Mouse (Mus musculus) heart, postnatal 0 days (tissue): ENCODE measurements around the gene Lemd1. TPM values are rescaled to one million over a fixed set of nuclear protein-coding genes. Genes with fewer than 3 reads are reported as not detected.
A peak's percentile ranks its signal among the peaks of the same experiment; 100 is the strongest.

ENCODE experiments used
- ATAC-seq: fragments of 200-750 bp; cut with Nextera tagmentation; 2 replicates; pipeline ENCODE4 v1.8.0; 2017; ENCODE audit warnings: low read depth, moderate number of reproducible peaks, moderate library complexity; ENCODE audit not compliant: insufficient read depth
- DNase-seq: peaks from one replicate; pipeline ENCODE4 v3.0.0-alpha.2; 2016; ENCODE audit warnings: low spot score
- H3K27ac ChIP-seq: fragments of 300-500 bp; sonication (generic); 2 replicates; pipeline ENCODE4 v1.5.1; 2014; ENCODE audit warnings: low read depth, mild to moderate bottlenecking
- H3K27me3 ChIP-seq: fragments of 300-500 bp; sonication (generic); 2 replicates; pipeline ENCODE4 v1.6.1; 2014; ENCODE audit warnings: low read length, mixed read lengths; ENCODE audit not compliant: control insufficient read depth, insufficient read depth
- H3K36me3 ChIP-seq: fragments of 300-500 bp; sonication (generic); replicated peaks from 2 replicates; pipeline ENCODE4 v1.6.1; 2014; ENCODE audit warnings: low read length, mixed read lengths; ENCODE audit not compliant: control insufficient read depth, insufficient read depth
- H3K4me1 ChIP-seq: fragments of 300-500 bp; sonication (generic); 2 replicates; pipeline ENCODE4 v1.6.1; 2014; ENCODE audit warnings: antibody characterized with exemption; ENCODE audit not compliant: control insufficient read depth, insufficient read depth
- H3K4me2 ChIP-seq: fragments of 300-500 bp; sonication (generic); 2 replicates; pipeline ENCODE4 v1.6.1; 2014; ENCODE audit warnings: low read depth, mild to moderate bottlenecking, low read length, moderate library complexity
- H3K4me3 ChIP-seq: fragments of 300-500 bp; sonication (generic); 2 replicates; pipeline ENCODE4 v1.5.1; 2014; ENCODE audit warnings: low read depth, low read length
- H3K9ac ChIP-seq: fragments of 300-500 bp; sonication (generic); replicated peaks from 2 replicates; pipeline ENCODE4 v1.6.1; 2014; ENCODE audit warnings: low read depth, low read length, mixed read lengths
- H3K9me3 ChIP-seq: fragments of 300-500 bp; sonication (generic); replicated peaks from 2 replicates; pipeline ENCODE4 v1.6.1; 2016; ENCODE audit warnings: low read length; ENCODE audit not compliant: control insufficient read depth
- CTCF ChIP-seq: IDR thresholded peaks from 2 replicates; pipeline ENCODE4 v1.5.1; 2016; ENCODE audit warnings: antibody characterized with exemption, control low read depth, low read depth
- EP300 ChIP-seq: IDR thresholded peaks from 2 replicates; pipeline ENCODE4 v1.6.1; 2016; ENCODE audit warnings: antibody characterized with exemption, low read depth
- WGBS: fragments of 180-500 bp; shearing (Covaris S2); extraction: QIAGEN DNeasy Blood & Tissue Kit; methylation state at CpG from one replicate; pipeline ENCODE4 v1.1.7; 2014; 5-methylcytosine and 5-hydroxymethylcytosine counted together
- polyA plus RNA-seq: library from polyadenylated mRNA; unstranded; fragments of >200 nt; fragmentation: Nextera tagmentation; extraction: Ambion mirVana; gene quantifications from 2 replicates; pipeline ENCODE4 v1.2.1, GENCODE M21; 2015
- total RNA-seq: library from RNA; depleted of rRNA; stranded (reverse); fragments of >200 nt; gene quantifications from 2 replicates; pipeline ENCODE4 v1.2.3, GENCODE M21; 2014; ENCODE audit warnings: low replicate concordance

Lemd1 gene
- total and polyA plus RNA-seq, 2 experiments from 2014 or later, result not detected

DNA sequence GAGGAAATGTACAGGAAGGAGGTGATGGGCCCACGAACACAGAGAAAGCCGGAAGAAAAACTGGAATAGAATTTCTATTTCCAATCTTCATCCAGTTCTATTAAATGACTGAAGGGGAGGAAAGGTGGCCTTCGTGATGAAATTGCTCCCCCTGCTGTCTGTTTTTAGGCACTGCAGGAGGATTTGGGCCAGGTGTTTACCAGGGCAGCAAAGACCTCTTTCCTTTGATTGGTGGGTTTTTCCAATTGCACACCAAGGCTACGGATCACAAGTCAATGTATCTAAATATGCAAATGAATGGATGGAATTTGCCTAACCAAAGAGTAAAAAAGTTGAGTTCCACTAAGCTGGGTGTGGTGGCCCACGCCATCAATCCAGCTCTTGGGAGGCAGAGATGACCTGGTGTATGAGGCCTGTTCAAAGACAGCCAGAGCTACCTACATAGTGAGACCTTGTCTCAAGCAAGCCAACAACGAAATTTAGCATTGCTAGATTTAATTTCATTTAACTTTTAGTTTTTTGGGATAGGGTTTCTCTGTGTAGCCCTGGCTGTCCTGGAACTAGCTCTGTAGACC, 46.4 kb downstream of the Lemd1 start:
- Histone ChIP-seq H3K36me3 (no peaks in the 10 kb centered on the region), H3K4me3 (no peak overlapping the region), H3K4me2 (no peak overlapping the region), H3K27me3 (peaks cover 29% of the 10 kb centered on the region; the same call in 1 of the 2 replicates), H3K9ac (no peak overlapping the region), H3K27ac (no peak overlapping the region), H3K9me3 (no peaks in the 10 kb centered on the region), H3K4me1 (no peaks in the 10 kb centered on the region)
- ATAC-seq, result no peak
- TF ChIP-seq EP300, result no peak
- TF ChIP-seq CTCF, result peak; percentile 88
- DNase-seq, result peak; percentile 57
- WGBS, result 17% methylated on average over 6 of the region's 6 CpGs

DNA sequence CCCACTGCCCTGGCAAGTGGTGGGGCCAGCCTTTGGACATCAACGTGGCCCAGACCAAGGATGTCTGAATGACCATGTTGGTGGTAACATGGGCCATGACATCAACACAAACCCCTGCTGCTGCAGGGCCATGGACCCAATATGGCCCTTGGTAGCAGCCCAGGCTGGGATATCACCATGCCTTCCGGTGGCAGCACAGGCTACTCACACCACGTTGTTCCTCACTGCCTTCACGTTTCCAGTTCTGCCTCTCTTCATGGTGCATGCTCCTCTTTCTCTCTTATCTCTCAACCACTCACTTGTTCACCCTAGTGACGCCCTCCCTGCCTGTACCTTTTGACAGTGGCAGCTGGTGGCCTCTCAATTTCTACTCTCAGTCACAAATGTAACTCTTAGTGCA, 53.8 kb downstream of the Lemd1 start:
- no peaks in the 10 kb centered on the region for H3K27me3 ChIP-seq
- no peaks in the 10 kb centered on the region for H3K36me3 ChIP-seq
- H3K4me3 ChIP-seq, result no peak overlapping the region
- no peaks in the 10 kb centered on the region for H3K4me1 ChIP-seq
- TF ChIP-seq EP300, result no peak
- no peak for TF ChIP-seq CTCF
- H3K4me2 ChIP-seq, result no peak overlapping the region
- WGBS, result 48% methylated on average over 5 of the region's 5 CpGs
- no peak overlapping the region for H3K27ac ChIP-seq
- ATAC-seq (no peak), DNase-seq (no peak)
- no peak overlapping the region for H3K9ac ChIP-seq
- no peaks in the 10 kb centered on the region for H3K9me3 ChIP-seq

- TF ChIP-seq CTCF (no peak), EP300 (no peak)
- 32% methylated on average over 6 of the region's 6 CpGs for WGBS
- ATAC-seq (no peak), DNase-seq (no peak)
- Histone ChIP-seq H3K27me3 (no peaks in the 10 kb centered on the region), H3K27ac (no peak overlapping the region), H3K4me3 (no peak overlapping the region), H3K36me3 (no peaks in the 10 kb centered on the region), H3K4me2 (no peak overlapping the region), H3K4me1 (no peaks in the 10 kb centered on the region), H3K9ac (no peak overlapping the region), H3K9me3 (no peaks in the 10 kb centered on the region)
Observed at GRCm38 (mm10) chr1:132246137-132246536, 54.9 kb downstream of the Lemd1 start.

DNA sequence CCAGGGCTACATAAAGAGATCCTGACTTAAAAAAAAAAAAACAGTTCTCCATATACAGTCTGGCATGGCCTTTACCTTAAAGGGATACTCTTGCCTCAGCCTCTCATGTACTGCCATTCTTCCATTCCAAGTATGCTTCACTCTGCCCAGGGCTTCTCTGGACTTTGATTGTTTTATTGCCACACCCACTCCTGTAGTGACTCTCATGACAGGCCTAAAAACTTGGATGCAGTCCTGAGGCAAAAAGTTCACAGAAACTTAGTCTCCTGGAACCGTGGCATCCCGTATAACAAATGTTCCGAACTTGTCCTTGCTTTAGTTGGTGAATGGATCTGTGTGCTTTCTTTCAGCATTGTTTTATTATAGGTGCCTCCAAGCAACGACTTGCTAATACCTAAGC, 55.4 kb downstream of the Lemd1 start:
- Histone ChIP-seq H3K27ac (no peak overlapping the region), H3K9me3 (no peaks in the 10 kb centered on the region), H3K27me3 (no peaks in the 10 kb centered on the region), H3K4me2 (no peak overlapping the region), H3K4me1 (no peaks in the 10 kb centered on the region), H3K4me3 (no peak overlapping the region), H3K9ac (no peak overlapping the region), H3K36me3 (no peaks in the 10 kb centered on the region)
- WGBS, result 88% methylated on average over 4 of the region's 4 CpGs
- ATAC-seq (no peak), DNase-seq (no peak)
- TF ChIP-seq CTCF (no peak), EP300 (no peak)

DNA sequence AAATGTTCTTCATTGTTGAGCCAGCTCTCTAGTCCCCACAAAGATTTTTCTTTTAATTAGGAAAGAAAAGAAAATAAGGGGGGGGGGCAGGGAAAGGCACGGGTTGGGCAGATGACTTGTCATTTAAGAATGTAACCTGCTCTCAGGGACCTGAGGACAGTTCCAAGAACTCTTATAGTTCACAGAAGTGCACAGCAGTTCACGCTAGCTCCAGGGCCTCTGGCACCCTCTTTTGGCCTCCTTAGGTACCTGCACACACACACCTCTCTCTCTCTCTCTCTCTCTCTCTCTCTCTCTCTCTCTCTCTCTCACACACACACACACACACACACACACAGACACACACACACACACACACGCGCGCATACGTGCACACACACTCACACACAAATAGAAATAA, 63.2 kb downstream of the Lemd1 start:
- Histone ChIP-seq H3K4me3 (no peak overlapping the region), H3K4me1 (no peaks in the 10 kb centered on the region), H3K27me3 (no peaks in the 10 kb centered on the region), H3K4me2 (no peak overlapping the region), H3K27ac (no peak overlapping the region), H3K9ac (no peak overlapping the region), H3K36me3 (no peaks in the 10 kb centered on the region), H3K9me3 (no peaks in the 10 kb centered on the region)
- WGBS, result 79% methylated on average over 6 of the region's 6 CpGs
- no peak for ATAC-seq
- TF ChIP-seq CTCF (no peak), EP300 (no peak)
- DNase-seq, result no peak

DNA sequence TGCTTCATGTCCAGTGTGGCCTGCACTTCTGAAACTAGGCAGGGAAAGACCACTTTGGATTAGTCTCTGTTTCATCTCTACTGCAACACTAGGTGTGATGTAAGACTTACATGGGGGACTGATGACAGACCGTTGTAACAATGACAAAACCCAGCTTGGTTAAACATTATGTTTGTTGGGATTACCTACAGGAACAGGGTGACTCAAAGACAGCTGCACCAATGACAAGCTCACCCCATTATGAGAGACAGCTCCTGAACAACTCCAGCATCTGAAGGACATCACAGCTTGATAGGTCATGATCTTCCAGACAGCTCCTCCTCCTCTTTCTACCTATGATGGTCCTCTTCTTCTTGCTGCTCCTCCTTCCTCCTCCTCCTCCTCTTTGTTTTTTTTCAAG, 69.1 kb downstream of the Lemd1 start:
- no peak for ATAC-seq
- WGBS, result 82% methylated on average over 1 of the region's 1 CpGs

More for the DNA sequence above, 69.1 kb downstream of the Lemd1 start:
- Histone ChIP-seq H3K4me1 (no peaks in the 10 kb centered on the region), H3K9ac (no peak overlapping the region), H3K9me3 (no peaks in the 10 kb centered on the region), H3K27ac (no peak overlapping the region), H3K4me2 (no peak overlapping the region), H3K36me3 (no peaks in the 10 kb centered on the region), H3K4me3 (no peak overlapping the region), H3K27me3 (no peaks in the 10 kb centered on the region)
- no peak for DNase-seq
- TF ChIP-seq EP300, result no peak
- no peak for TF ChIP-seq CTCF
